Mouse (Mus musculus) MEL-GATA-1-ER (cell line): ENCODE measurements around the gene Kalrn.
A peak's percentile ranks its signal among the peaks of the same experiment; 100 is the strongest.
"Not testable (repeated sequence)": the region's sequence is repeated elsewhere in the genome, so short reads cannot be mapped to it uniquely, and the experiment has no call there.

Experiments
- DNase-seq: peaks from one replicate; pipeline ENCODE4 v3.0.0-alpha.2; 2012; ENCODE audit warnings: low read depth; ENCODE audit errors: extremely low read depth

Kalrn gene

DNA sequence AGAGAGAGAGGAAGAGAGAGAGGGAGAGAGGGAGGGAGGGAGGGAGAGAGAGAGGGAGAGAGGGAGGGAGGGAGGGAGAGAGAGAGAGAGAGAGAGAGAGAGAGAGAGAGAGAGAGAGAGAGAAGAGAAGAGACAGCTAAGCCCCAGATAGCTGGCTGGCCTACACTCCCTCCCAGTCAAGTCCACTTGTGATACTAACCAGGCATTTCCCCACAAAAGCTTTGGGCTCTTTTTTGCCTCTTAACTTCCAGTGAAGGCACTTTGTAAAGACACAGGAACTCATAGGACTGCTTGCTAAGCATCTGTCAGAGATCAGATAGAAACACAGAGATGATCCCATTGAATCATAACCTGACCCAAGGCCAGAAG is 492.0 kb downstream of the Kalrn start:
- DNase-seq = not testable (repeated sequence)

DNA sequence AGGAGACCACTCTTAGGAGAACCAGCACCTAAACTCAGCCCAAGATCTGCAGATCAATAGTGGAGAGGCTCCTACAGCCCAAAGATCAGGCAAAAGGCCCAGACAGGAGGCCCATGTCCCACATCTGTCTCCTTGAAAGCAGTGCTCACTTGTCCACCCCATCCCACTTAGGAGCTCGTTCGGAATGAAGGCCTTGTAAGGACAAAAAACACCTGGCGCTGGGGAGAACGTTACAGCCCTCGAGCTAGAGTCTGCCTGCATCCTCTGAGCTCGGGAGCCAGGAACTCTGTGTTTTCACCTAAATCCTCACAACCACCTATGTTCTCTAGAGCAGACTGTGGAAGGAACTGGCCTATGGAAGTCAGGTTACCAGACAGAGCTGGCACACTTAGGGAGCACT is 492.5 kb downstream of the Kalrn start:
- no peak for DNase-seq

DNA sequence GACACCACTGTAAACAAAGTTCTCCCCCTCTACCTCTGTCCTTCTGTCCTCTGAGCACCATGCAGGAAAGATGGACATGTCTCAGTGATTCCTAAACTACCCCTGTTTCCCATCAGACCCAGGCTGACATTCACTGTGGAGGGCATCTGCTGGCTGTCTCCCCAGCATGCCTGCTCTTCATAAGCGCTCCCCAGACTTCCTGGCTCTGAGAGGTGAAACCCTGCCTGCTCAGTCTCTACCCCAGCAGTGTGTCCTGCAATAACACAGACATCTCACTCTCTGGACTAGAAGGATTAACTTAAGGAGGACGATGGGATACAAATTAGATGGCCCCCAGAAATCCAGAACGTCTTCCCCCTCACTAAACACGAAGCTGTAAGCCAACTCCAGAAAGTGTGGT is 493.8 kb downstream of the Kalrn start:
- no peak for DNase-seq

DNA sequence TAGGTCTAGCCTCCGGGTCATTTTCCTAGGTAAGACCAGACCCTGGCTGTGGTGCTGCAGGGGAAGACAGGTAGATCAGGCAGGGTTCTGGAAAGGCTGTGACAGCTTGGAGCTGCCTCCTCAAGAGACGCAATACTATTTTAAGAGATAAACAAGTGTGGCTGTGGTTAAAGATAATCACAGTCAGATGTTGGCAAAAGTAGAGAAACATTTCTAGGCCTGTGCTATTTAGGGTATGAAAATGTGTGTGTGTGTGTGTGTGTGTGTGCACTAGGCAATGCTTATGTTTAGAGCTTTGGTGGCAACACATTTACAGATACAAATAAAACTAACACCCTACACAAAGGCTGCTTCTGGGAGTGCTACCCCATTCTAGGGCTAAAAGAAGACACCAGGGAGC is 494.6 kb downstream of the Kalrn start:
- no peak for DNase-seq

DNA sequence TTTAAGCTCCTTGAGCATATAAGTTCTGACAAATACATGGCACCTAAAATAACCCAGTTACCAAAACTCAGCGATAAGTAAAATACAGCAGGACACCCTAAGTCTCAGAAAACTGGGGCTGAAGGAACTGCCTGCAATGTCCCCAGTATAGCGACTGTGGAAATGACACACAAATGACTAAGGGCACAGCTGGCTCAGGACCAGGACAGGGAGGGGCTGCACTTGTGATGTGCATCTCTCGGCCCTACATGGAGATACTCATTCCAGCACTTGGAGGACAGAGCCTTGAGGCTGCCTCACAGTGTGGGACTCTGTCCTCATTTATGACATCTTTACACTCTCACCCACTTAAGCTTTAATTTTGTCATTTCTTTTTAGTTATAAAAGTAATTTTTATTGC is 497.2 kb downstream of the Kalrn start:
- DNase-seq = no peak

DNA sequence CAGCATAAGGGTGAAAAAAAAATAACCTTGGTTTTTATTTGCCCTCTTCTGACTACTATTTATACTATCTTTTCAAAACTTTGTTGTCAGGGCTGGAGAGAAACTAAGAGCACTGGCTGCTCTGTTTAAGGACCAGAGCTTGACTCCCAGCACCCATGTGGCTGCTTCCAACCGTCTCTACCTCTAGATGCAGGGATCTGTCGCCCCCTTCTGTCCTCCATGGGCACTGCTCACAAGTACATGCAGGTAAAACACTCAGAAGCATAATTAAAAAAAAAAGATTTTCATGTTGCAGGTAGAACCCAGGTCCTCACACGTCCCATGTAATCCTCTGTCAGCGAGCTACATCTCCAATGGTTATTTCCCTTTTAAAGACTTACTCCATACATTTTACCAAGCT is 499.4 kb downstream of the Kalrn start:
- DNase-seq = no peak

DNA sequence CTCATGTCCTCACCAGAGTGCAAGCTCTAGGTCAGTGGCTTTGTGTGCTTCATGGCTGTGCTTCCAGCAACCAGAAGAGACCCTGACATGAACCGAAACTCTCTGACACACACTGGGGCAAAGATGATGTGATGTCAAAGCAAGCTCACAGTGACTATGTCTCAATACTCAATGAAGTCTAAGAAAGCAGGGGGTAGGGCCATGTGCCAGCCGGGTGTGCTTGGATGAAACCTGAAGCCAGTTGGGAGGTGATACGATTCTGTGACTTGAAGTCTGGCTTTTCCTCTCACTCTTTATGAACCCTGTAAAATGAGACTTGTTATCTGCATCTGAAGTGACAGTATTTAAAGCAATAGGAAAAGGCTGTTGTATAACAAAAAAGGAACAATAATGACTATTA is 501.2 kb downstream of the Kalrn start:
- DNase-seq = no peak

DNA sequence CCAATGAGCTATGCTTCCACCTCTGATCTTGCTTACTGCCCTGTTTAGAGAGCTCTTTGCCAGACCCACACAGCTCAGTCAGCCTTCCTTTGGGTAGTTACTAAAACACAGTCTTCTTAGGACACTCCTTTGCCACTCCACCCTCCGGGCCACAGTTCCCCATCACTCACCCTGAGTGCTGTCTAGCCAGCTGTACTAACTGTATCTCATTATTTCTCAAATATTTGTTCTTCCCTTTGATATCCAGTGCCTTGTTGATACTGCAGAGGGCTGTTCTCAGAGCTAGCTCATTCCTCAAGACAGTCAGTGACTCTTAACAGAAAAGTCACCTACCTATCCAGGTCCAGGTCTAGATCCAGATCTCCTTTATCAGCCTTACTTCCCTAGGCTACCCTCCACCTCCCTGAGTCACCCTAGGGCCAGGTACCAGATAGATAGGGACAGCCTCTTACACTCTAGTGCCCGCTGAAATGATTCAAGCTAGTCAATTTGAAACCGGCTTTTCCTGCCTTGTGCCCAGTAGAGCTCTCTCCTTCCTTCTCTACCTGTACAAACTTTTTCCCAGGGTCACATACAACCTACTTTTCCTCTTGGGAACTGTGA is 502.0 kb downstream of the Kalrn start:
- DNase-seq = no peak

DNA sequence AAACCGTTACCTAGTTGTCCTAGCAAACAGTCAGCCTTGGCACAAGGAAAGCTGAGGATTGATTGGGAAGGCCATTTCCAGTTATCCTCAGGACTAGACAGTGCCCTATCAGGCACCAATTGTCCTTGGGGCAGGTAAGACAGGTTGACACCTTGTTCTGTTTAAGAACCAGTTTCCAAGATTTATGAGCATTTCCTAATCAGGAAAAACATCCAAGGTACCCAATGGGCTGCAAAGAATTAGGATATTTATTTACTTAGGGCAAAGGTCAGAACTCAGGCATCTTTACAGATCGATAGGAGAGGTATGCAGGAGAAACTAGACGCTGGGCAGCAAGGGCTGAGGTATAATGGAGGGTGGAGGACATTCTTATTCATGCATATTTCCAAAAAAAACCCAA is 503.9 kb downstream of the Kalrn start:
- DNase-seq = no peak

DNA sequence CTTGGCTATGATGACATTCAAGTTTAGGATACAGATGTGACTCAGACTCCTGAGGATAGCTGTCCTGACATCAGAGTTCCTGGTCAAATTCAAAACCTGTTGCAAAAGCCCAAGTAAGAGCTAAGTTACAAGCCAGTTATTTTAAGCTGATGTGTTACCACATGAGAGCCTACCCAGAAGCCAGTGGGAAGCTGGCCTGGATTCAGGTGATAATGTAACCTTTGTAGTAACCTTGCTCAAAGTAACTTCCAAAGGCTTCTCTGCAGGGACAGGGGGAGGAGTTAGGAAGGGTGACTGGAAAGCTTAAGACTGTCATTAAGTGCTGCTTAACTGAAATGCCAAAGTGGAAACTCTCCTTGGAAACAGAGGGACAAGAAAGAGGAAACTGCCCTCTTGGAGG is 506.4 kb downstream of the Kalrn start:
- DNase-seq = no peak

DNA sequence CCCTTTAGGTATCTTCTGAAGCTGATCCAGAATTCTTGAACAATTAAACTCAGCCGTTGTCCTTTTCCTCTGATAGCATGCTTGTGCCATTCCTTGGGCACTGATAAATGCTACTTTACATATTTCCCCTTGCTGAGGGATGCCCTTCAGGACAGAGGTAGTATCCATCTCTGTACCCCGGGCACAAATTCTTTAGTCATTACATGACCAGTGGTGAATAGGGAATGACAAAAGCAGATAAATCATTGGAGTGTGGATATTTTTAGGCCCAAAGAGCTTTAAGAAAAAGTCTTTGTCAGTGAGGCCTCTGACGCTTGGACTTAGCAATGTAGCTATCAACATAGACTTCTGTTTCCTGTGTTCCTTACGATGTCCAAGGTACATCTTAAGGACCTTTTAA is 507.0 kb downstream of the Kalrn start:
- DNase-seq = no peak

DNA sequence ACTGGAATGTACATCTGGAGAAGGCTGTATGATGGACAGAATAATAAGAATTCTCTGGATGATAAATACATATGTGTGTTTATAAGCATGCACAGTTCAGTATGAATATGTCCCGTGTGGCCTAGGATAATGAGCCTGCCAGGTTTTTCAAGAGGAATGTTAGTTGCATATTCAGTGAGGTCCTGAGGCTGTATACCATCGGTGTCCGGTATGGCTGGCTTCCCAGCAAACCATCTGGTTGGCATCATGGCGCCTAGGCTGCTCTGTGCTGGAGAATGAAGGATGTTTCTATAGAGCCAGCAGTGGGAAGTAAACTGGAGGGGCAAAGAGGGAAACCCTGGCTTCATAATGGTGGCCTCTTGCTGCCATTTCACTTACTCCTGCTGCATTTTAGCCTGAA is 510.0 kb downstream of the Kalrn start:
- no peak for DNase-seq

DNA sequence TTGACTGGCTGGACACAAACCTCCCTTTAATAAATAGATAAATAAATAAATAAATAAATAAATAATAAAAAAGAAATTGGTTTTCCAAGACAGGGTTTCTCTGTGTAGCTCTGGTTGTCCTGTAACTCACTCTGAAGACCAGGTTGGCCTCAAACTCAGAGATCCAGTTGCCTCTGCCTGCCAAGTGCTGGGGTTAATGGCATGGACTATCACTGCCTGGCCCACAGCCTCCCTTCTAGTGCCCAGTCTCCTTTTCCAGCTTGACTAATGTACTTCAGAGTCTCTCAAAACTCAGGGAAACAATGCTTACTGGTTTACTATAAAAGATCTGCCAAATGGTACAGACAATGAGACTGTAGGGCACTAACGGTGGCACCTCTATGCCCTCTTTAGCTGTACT is 511.7 kb downstream of the Kalrn start:
- no peak for DNase-seq

DNA sequence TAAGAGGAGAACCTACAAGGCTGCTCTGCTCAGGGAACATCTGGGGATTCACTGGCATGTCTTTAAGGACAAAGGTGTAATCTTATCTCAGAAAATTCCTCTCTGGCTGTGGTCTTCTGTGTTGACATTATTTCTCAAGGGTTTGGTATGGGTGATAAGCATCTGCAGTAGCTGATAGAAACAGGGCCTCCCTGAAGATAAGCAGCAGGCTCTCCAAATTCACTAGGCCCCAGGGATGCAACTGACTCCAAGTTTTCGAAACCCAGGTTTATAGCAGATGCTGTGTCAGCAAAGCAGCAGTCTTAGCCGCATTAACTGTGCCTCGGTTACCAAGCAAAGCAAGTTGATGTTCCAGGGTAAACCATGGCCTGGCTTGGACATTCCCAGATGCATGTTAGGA is 514.7 kb downstream of the Kalrn start:
- DNase-seq = no peak

DNA sequence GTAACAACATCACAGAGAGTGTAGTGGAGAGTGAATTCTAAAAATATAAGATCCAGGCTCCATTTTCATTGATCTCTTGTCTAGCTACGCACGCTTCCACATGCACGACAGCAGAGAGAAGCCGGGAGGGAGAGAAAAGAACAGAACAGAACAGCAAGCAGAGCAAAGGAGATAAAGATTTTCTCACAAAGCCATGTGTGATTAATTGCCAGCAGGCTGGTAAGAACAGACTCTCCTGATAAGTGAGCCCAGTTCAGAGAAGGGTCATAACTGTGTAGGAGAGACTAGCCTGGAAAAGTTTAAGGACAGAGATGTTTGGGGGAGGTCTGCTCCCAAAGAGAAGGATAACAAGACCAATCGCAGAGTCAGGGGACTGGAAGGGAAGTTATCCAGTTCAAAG is 515.9 kb downstream of the Kalrn start:
- no peak for DNase-seq

DNA sequence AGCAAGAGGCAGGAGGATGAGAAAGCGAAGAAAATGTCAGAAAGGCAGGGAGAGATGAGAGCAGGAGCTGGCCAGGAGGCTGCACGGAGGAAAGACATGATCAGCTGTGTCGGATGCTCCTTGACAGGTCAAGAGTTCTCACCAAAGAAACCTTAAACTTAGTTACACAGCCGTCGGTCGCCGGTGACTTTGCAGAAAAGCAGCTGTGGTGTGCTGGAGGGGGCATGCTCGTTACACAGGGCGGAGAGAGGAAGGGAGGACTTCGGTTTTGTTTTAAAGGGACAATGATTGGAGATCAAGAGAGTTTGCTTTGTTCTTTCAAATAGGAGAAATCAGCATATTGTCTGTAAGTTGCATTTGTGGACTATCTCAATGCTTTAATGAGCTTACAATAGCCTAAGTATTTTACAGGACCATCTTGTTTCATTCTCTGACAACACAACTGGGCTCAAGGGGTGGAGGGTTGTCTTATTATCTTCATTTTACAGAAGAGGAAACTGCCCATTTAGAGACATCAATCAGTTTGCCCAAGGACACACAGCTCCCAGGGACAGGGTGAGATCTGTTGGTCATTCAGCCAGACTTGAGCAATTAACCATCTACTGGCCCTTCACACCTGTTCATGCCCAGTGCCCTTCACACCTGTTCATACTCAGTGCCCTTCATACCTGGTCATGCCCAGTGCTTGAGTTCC is 516.8 kb downstream of the Kalrn start:
- DNase-seq = peak; percentile 50

DNA sequence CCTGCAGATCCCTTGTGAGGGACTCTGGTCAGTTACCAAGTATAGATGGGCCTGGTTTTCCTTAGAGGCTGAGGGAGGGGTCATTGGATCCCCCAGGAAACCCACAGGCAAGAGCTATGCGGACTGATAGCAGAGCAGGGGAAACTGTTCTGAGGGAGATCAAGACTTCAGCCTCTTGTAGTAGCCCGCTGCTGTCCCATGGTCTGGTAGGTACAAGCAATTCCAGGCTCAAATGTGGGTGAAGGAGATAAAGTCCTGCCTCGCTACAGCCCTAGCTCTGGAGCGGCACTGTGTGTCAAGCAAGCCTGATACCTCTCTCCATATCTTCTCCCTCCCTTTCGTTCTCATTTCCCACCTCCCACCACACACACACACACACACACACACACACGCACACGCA is 523.2 kb downstream of the Kalrn start:
- peak; percentile 94 for DNase-seq

DNA sequence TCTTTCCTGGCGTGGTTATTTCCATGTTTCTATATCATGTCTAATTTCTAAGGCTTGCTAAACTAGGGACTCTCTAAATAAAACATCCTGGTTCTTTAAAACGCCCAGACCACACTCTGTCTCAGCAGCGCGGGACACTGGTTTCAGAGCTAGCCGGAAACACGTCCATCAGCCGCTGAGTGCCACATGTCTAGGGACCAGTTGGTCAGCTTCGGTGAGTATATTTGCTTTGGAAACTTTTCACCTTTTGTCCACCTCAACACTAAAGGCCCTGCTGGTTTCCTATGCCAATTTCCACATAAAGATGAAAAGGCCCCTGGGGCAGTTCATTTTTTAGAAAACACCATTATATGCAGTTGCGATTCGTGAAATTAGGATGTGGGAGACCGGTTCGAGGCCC is 524.0 kb downstream of the Kalrn start:
- DNase-seq = no peak

DNA sequence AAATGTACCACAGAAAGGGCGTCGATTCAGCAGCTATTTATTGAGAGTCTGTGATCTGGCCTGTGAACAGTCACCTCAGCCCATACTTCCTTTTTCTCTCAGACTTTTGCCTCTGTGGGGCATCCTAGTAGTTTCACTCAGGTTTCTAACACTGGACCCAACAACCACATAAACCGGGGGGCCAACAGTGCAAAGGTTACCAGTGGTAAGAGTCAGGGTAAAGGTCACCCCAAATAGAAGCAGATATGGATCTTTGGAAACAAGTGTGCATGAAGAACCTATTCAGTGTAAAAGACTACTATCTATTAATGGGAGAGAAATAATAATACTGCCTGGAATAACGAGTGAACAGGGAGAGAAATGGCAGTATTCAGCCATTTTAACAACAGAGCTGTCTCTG is 525.1 kb downstream of the Kalrn start:
- no peak for DNase-seq

DNA sequence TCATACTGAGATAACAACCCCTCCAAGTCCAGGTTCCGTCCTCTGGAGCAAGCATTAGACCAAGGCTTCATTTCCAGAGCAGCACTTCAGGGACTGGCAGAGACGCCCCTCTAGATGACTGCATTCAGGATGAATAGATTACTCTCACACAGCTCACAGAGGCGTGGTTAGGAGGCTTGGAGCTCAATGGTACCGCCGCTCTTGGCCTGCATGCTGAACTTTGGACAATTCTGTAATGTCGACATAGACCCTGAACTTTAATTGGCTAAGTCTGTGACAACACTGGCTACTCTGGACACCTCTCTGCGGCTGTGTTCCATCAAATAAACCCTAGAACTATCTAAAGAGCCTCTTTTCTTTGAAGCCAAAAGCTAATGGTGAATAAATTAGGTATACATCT is 525.8 kb downstream of the Kalrn start:
- no peak for DNase-seq

DNA sequence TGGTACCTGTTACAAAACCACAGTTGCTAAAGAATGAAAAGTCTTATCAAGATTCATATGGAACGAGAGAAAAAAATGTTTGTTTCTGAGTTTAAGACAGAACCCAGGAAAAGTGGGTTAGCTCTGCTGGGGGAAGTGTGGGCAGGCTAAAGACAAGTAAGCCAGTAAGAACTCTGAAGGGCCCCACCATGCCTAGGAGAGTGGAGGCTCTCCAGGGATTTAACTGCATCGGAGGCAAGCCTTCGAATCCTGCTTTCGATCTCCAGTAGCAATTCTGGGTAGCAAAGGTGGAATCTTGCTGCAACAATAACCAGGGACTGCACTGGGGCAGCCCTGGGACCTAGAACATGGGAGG is 526.3 kb downstream of the Kalrn start:
- no peak for DNase-seq

DNA sequence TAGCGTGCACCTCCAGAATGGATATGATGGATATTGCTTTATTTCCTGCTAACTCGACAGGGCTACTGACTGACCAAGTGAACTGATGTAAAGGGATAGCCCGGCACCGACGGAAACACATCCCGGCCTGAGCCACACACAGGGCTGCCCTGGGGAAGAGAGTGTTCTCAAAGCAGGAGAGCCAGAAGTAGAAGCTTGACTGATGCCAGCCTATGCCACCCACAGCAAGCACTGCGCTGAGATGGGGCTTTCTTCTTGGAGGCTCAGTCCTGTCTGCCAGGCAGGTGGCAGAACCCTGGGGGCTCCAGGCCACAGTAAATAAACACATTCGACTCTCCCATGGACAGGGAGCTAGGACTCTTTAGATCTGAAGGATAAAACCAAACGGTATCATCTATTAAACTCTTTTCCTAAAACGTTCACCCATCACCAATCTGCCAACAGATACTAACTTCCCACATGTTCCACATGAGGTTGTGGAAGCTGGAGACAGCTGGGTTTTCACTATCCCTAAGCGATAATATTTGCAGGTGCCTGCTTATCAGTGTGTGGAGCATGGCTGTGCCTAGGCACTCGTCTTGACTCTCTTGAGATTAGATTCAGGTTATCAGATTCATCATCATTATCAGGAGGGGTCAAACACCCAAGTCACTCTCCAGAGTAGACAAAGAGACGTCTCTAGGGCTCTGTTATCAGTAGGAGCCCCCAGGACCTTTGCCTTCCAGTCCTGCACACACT is 526.9 kb downstream of the Kalrn start:
- no peak for DNase-seq

DNA sequence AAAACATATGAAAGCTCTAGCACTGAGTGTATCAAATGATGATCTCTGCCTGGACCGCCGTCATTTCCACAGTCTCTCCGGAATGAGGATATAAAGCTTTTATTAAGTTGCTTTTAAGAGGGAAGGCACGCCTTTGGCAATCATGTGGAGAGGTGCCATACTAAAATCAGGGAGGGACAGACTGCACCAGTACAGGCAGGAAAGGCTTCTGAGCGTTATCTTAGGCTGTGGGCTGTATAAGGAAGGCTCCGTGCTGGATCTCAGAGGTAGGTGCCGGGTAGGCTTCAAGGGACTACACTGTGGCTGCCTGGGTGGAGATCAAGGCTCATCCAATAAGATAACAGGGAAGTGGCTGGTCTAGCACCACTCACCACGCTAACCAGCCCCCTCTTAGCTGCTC is 528.8 kb downstream of the Kalrn start:
- DNase-seq = peak; percentile 83
